Mouse (Mus musculus) heart, postnatal 0 days (tissue): ENCODE data around the gene Map2k6.

Source experiments
- CTCF ChIP-seq: IDR thresholded peaks from 2 replicates; pipeline ENCODE4 v1.5.1; 2016; ENCODE audit warnings: antibody characterized with exemption, control low read depth, low read depth
- EP300 ChIP-seq: IDR thresholded peaks from 2 replicates; pipeline ENCODE4 v1.6.1; 2016; ENCODE audit warnings: antibody characterized with exemption, low read depth

GRCm38 (mm10) chr11:110526156-110526555, 127.2 kb downstream of the Map2k6 start:
- TF ChIP-seq CTCF (no peak), EP300 (no peak)
